Mouse (Mus musculus) liver (tissue): ENCODE data around the gene Zfp111.
A peak's percentile ranks its signal among the peaks of the same experiment; 100 is the strongest.

Experiments
- DNase-seq: peaks from one replicate; pipeline ENCODE4 v3.0.0-alpha.2; 2020; ENCODE audit warnings: mixed read lengths

The Zfp111 gene

DNA sequence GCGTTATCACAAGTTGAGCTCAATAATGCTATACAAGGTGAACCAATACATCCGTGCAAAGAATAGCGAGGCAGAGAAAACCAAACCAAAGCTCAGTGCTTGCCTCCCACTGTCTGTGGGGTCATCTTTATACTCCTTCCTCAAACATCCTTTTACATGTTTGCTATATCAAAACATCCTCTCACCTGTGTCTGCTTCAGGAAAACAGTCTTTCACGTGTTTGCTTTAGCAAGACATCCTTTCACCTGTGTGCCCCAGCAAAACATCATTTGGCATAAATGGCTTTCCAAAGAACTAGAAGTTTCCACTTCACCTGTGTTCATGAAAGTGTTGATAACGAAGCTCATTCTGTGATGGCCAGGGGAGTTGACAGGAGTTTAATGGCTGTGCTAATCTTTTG, at the start of gene Zfp111:
TSS of gene Zfp111 (minus strand) at position 101 of the 400 bp plus-strand sequence.
- no peak for DNase-seq

DNA sequence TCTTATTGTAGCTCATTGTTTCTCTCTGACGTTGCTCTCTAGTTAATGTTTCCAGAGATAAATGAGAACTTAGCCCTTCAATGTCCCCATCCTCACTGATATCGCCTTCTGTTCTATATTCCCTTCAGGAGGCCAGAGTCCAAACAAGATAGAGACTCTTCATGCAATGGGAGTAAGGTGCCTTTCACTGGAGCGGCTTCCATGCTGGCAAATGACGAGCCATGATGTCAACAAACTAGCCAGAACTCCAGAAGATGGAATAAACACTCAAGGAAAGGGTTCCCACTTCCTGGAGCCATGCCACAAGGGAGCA, 48.7 kb upstream of the Zfp111 start:
- no peak for DNase-seq

DNA sequence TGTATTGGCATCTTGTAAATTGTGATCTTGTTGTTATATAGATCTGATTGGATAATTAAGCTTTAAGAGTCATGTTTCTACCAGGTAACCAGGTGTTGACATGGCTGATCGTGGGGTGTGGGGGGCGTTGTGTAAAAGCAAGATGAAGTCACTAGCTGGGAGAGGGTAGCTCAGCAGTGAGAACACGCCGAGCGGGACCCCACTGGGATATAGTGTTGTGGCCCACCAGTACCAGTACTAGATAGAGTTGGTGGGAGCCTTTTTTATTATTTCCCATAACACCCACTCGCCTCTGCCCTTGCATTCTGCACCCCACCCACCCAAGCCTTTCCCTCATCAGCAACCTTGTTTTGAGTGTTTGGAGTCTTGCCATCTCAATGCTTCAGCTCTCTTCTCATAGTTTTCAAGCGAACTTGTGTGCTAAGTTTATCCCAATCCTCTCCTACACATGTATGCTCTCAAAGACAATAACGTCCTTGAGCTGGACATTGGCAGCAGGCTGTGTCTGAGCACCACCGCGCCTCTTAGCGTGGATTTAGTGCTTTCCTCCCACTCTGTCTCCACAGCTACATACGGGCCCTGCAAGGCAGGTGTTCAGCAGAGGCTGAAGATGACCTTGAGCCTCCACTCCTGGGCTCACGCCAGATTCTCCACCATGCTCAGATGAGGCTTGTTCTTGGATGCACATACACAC, 48.2 kb upstream of the Zfp111 start:
- DNase-seq, result no peak

DNA sequence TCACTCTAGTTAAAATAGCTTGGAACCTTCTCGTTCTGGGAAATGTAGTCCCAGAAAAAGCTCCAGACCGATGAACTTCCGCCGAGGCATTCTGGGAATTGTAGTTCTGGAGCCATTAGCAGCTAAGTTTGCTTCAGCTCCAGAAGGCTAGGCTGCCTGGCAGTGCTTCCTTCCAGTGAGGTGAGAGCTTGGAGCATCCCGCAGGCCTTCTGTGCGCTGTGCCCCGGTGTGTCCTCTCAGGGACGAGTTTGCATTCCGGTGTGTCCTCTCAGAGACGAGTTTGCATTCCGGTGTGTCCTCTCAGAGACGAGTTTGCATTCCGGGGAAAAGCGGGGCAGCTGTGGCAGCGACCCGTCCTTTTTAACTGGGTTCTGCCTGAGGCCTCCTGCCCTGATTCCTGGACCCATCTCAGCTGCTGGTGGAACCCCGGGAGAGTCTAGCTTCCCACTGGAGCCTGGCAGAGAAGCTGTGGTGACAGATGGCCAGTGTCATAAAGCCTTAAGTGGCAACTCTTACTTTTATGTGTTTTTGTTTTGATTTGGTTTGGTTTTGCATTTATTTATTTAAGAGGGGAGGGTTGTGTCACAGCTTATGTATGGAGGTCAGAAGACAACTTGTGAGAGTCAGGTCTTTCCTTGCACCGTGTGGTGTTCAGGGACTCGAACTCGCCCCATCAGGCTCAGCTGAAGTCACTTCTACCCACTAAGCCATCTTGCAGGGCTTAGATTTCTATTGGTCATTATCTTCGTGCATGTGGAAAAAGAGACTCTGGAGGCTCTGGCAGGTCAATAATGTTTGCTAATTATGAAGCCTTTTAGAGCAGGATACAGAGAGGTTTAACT, 43.6 kb upstream of the Zfp111 start, which contains the start of gene Zfp108:
TSS of gene Zfp108 (plus strand) at position 162 of the 842 bp plus-strand sequence.
- peak; percentile 60 for DNase-seq

DNA sequence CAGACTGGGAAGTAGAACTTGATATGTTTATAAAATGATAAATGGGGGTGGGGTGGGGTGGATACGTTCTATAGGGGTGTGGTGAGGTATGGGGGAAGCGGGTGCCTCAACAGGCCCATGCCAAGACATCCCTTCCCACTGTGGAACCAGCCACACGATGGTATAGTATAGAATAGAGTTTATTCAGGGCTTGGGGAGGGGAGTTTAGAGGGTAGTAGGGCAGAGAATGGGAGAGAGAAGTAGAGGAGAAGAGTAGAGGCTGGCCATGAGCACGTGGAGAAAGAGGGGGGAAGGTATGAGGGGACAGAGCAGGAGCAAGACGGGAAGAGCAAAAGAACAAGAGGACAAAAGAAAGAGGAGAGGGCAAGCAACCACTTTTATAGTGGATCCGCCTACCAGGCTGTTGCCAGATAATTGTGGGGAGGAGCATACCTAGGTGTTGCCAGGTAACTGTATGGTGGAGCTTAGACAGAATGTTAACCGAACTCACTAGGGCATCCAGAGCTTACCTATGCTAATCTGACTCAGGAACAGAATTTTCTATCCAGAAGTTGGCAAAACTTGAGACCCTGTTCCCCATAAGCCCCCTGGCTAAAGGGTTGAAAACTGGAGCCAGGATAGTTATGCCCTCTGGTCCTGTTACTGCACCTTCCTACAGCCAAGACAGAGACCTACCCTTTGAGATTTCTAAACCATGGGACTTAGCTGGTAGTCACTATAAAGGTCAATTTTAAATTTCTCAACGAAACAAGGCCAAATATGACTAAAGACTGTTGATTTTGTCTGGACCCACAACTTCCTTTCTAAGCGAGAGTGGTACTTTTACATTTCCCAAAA, 42.8 kb upstream of the Zfp111 start:
- no peak for DNase-seq

DNA sequence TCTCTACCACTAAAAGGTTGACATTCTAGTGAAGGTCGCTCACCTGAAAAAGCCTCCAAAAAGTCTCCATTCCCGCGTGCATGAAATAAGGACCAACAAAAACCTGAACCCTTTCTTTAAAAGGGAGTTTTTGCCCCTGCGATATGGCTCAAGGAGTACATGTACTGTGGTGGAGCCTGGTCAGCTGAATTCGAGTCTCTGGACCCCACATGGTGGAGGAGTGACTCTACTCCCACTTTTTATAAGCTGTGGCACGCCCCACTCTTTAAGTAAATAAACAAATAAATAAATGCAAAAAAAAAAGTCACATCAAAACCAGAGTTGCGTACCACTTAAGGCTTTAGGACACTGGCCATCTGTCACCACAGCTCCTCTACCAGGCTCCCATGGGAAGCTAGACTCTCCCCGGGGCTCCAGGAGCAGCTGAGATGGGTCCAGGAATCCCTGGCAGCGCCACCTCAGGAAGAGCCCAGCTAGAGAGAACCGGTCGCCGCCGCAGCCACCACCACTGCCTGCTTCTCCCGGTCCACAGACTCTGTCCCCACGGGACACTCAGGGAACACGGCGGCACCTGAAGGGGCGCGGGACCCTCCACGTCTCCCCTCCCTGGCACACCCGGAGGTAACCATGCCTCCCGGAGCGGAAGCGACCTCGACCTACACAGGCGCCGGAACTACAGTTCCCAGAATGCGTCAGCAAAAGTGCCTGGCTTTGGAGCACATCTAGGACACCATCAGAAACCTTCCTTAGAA, 26.0 kb upstream of the Zfp111 start, which contains the start of gene Zfp109:
TSS of gene Zfp109 (minus strand) at position 521 of the 752 bp plus-strand sequence.
- DNase-seq, result peak; percentile 55

DNA sequence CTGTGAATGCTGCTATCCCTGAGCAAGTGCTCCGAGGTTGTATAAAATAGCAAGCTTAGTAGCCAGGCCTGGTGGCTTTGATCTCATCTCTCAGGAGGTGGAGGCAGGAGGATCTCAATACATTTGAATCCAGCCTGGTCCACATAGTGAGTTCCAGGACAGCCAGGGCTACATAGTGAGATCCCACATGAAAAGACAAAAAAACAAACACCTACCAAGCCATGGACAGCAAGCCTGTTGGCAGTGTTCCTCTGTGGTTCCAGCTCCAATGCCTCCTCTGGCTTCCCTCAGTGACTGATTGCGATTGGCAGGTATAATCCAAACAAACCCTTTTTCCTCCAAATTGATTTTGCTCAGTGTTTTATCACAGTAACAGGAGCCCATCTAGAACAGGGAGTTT, 947 bp downstream of the Zfp111 start:
- no peak for DNase-seq

DNA sequence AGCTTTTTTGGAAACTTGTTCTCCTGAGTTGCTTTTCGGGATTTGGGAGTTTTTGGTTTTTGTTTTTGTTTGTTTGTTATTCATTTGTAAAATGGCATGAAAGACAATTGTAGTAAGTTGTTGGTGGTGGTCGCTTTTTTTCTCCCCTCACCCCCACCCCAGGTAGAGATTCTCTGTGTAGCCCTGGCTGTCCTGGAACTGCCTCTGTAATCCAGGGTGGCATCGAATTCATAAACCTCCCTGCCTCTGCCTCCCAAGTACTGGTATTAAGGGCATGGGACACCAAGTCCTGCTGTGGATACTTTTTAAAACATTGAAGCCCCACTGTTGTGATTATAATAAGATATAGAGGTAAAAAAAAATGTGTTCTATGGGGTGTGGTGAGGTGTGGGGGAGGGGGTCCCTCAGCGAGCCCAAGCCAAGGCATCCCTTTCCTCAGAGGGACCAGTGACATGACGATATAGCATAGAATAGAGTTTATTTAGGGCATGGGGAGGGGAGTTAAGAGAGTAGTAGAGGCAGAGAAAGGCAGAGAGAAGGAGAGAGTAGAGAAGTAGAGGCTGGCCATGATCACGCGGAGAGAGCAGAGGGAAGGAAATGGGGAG, 2.9 kb downstream of the Zfp111 start:
- no peak for DNase-seq

DNA sequence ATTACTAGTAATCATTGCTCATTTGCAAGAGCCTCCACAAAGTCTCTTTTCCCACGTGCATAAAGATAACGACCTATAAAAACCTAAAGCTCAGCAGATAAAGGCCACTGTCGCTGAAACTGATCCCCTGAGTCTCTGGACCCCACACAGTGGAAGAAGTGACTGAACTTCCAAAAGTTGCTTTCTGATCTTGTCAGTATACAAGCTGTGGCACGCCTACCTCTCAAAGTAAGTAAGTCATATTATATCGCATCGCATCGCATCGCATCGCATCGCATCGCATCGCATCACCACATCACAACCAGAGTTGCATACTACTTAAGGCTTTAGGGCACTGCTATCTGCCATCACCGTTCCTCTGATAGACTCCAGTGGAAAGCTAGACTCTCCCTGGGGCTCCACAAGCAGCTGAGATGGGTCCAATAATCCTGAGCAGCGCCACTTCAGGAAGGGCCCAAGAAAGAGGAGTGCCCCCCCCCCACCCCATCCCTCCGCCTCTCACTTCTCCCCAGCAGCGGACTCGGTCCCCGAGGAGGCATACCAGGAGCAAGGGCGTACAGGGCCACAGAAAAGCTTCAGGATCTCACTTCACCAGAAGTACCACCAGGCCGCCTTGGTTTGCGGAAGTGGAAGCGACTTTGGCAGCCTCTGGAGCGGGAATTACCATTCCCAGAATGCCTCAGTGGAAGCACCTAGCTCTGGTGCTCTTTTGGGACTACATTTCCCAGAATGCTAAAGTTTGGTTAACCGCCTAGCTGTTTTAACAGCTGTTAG, 3.6 kb downstream of the Zfp111 start:
- DNase-seq, result peak; percentile 51

DNA sequence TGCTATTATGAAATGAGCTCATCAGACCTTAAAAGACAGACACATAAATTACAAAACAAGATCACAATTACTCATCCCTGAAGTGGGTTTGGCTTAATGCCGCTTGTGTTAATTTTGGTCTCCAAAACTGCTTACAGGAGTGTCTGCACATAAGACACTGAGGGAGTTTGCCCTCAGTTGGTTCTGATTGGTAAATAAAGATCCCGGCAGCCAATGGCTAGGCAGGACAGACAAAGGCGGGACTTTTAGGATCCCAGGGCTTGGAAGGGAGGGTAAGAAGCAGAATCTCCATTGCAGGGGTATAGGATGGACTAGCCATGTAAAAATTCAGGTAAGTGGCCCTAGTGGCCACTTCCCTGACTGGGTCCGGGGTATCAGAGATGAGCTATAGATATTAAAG, 14.3 kb downstream of the Zfp111 start:
- DNase-seq, result no peak

DNA sequence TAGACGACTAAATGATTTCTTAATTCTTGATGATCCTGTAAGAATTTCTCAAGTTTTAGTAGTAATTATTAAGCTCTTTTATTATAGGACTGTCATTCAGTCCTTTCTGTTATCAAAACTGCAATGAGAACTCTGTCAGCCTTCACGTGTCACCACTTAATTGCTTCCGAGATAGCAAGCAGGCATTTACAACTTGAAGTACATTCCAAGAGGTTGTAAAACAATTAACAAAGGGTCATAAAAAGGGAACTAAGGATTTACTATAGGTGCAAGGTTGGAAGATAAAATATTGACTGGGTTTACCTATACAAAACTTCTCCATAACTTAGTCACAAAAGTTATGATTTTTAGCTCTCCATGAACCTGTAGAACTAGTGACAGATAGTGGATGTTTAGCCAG, 18.1 kb downstream of the Zfp111 start:
- DNase-seq, result no peak

DNA sequence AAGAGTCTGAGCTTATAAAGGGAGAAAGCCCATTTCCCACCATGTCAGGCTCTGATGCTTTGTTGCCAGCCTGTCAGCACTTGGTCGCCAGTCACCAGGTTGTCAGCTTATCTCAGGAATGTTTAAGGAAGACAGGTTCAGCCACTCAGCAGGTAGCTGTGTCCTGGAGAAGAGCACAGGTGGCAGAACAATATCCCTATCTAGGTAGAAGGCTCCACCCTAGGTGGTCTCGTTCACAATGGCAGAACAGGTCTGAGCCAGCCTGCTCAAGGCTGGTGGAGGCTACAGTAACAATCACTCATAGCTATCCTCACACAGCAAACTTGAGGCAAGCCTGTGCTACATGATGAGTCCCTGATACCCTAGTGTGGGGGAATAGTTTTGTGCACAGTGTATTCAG, 19.9 kb downstream of the Zfp111 start:
- DNase-seq, result no peak

DNA sequence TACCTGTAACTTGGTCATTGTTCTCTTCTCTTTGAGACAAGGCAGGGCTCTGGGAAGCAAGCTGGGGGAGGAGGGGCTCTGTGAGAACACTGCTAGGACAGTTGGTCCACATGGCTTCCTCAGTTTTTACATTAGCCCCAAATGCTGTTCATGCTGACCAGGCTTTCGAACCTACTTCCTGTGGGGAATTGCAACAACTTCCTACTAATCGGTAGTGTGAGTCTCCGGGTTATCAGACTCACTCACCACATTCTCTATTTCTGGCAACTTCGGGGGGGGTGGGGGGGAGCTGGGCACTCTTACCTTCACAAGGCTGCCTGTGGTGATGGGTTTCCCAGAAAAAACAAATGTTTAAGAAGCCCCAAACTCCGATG, 21.7 kb downstream of the Zfp111 start:
- DNase-seq, result no peak

DNA sequence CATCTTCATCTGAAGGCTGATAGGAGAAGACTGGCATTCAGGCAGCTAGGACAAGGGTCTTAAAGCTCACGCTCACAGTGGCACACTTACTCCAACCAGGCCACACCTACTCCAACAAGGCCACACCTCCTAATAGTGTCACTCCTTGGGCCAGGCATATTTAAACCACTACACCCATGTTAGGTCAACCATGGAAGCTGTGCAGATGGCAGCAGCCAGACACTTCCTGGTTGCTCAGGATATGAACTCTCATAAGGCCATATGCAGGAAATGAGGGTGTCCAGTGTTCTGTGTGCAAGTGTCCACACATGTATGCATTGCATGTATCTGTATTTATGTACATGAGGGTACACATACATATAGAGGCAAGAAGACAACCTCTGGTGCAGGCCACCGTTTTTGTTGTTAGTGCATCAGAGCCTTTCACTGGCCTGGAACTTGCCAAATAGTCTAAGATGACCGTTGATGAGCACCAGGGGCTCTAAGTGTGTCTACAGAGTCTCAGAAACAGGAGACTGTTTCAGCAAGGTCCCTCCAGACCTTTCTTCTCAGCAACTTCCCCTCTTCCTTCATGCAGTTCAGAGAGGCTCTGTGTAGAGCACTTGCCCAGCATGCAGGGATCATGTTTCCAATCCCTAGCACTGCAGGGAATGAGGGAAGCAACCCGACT, 22.2 kb downstream of the Zfp111 start:
- no peak for DNase-seq

DNA sequence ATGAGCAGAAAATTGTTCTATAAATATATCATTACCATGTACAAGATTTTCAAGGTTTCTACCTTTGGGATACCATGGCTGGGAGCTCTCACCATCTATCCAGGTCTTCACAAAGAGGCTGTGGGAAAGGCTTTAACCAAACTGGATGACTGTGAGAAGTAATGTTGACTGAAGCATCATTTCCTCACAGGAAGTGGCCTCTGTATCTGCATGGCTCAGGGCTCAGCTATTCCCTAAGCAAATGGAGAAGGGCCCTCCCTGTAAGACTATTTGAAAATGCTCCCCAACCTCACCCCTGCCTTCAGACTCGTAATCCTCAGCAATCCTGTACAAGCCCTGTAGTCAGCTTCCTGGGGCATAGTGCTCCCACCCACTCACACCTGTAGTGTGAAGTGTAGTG, 23.6 kb downstream of the Zfp111 start:
- no peak for DNase-seq

DNA sequence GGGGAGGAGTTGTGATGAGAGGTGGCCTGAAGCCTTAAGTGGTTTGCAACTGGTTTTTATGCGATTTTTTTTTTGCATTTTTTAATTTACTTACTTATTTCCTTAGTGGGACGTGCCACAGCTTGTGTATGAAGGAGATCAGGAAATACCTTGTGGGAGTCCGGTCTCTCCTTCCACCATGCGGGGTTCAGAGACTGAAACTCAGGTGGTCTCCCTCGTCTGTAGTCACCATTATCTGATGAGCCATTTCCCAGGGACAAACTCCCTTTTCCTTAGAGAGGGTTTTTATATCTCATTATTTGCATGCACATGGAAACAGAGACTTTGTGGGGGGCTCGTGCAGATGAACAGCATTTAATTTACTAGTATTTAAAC, 35.9 kb downstream of the Zfp111 start:
- DNase-seq, result no peak

DNA sequence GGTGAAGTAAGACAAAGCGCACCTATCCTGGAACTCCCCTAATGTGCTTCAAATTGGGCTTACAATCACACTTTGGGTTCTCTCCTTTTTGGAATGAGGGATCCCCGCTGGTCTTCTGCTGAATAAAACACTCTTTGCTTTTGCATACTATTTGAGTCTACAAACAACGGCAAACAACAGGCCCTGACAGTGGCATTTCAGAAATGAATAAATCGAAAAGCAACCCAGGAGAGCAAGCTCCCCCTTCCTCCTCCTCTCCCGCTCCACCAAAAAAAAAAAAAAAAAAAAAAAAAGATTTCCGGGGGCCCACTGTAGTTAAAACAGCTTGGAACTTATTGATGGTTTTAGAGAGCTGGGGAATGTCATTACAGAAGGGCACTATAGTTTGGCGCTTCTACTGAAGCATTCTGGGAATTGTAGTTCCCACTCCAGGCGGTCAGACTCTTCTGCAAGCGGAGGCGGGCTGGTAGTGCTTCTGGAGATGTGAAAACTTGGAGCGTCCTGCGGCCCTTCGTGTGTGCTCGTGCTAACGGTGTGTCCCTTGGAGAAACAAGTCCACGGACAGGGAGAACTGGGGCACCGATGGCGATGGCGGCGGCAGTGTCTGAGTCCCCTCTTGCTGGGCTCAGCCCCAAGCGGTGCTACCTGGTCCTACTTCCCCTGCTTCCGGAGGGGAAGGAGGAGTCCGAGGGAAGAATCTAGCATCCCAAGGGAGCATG, 36.5 kb downstream of the Zfp111 start, which contains the start of gene Zfp114:
TSS of gene Zfp114 (plus strand) at position 443 of the 719 bp plus-strand sequence.
- peak; percentile 47 for DNase-seq

DNA sequence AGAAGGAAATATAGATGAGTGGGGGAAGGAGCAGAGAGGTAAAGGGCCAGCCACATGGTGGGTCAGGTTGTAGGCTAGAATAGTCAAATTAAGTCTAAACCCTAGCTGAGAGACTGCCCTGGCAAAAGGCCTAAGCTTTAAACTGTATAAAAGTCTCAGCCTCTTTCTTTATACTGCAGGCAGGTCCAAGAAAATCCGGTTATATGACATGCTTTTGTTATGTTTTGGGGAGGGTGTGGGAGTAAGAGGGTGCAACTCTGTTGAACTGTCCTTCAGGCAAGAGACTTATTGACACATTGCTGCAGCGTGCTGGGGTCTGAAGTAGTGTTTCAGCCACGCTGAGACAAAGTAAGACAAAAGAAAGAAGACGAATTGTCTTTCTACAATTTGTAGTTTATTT, 39.1 kb downstream of the Zfp111 start:
- no peak for DNase-seq

DNA sequence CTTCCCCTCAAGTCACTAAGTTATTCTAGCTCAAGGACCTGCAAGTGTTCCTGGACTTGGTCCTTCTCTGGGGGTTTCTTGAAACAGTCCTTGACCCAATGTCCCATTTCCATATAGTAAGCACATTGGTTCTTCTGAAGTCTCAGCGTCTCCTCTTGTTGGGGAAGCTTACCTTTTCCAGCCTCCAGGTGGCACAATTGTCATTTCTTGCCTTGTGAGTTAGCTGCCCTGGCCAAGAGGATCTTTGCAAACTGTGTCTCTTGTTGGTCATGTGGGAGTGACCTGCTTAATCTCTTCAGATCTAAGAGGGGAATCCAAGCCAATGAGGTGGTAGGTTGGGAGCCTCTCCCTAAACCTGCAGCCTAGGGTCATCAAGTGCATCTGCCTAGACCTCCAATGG, 58.0 kb downstream of the Zfp111 start:
- DNase-seq, result peak; percentile 14
